Mouse (Mus musculus) stomach, postnatal 0 days (tissue): Measurements from ENCODE around the gene Wdr20rt.

Experiments
- CTCF ChIP-seq: IDR thresholded peaks from 2 replicates; pipeline ENCODE4 v1.5.1; 2016; ENCODE audit warnings: antibody characterized with exemption, low read depth, mild to moderate bottlenecking, moderate library complexity
- EP300 ChIP-seq: optimal IDR thresholded peaks from 2 replicates; pipeline ENCODE3; 2016; ENCODE audit warnings: antibody characterized with exemption

- TF ChIP-seq CTCF (no peak), EP300 (no peak)
Measured at GRCm38 (mm10) chr12:65225467-65225945, at the start of gene Wdr20rt.
